Mouse (Mus musculus) 3T3-L1 (cell line): ENCODE data around the gene Snrpf.
A peak's percentile ranks its signal among the peaks of the same experiment; 100 is the strongest.
"Not testable (repeated sequence)": the region's sequence is repeated elsewhere in the genome, so short reads cannot be mapped to it uniquely, and the experiment has no call there.

Experiments
- DNase-seq: peaks from one replicate; pipeline ENCODE4 v3.0.0-alpha.2; 2015; ENCODE audit warnings: low read depth, low spot score

Snrpf gene

DNA sequence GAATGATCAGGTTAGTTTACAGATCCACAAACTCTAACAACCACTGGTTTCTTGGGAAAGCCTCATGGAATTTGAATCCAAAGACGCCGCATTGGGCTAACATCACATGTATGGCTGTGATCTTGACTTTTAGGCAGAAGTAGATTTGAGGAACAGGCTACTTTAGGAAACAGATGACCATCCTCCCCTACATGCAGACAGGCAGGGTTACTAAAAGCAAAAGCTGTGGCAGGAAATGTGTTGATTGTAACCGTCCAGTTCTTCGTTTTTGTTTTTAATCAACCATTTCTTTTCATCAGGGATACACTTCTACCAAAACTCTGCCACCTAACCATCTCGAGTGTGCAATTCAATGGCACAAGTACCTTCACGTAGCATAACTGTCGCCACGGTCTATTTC lies 13.5 kb downstream of the Snrpf start:
- DNase-seq: no peak

DNA sequence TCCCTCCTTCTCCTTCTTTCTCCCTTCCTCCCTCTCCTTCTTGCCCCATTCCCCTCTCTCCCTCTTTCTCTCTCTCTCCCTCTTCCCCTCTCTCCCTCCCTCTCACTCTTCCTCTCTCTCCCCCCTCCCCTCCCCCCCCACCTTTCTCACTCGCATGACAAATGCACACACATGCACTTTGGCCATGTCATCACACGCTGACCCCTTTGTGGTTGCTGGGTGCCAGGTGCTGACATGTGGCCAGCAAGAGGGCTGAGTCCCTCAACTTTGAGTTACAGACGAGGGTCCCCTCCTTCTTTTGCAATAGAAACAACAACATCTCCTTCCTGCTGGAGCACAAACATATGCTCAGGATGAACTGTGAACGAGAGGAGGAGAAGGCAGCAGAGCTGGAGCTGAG lies 14.5 kb downstream of the Snrpf start:
- DNase-seq: no peak

DNA sequence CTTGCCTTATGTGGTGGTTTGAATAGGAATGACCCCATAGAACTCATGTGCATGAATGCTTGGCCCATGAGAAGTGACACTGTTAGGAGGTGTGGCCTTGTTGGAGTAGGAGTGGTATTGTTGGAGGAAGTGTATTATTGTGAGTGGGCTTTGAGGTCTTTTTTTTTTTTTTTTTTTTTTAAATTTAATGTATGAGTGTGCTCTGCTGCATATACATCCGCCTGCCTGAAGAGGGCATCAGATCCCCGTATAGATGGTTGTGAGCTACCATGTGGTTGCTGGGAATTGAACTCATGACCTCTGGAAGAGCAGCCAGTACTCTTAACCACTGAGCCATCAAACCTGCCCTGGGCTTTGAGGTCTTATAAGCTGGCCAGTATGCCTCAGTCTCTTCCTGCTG lies 17.3 kb downstream of the Snrpf start:
- DNase-seq: no peak

DNA sequence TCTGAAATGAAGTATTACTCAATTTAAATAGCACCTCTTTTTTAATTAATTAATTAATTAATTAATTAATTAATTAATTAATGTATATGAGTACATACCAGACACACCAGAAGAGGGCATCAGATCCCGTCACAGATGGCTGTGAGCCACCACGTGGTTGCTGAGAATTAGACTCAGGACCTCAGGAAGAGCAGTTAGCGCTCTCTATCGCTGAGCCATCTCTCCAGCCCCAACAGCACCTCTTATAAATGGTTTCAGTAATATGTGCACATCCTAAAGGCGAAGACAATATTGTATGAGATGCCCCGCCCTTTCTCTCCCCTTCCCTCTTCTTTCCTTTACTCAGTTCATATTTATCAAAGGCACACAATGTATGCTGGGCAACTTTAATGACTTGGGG lies 20.8 kb downstream of the Snrpf start:
- no peak for DNase-seq

DNA sequence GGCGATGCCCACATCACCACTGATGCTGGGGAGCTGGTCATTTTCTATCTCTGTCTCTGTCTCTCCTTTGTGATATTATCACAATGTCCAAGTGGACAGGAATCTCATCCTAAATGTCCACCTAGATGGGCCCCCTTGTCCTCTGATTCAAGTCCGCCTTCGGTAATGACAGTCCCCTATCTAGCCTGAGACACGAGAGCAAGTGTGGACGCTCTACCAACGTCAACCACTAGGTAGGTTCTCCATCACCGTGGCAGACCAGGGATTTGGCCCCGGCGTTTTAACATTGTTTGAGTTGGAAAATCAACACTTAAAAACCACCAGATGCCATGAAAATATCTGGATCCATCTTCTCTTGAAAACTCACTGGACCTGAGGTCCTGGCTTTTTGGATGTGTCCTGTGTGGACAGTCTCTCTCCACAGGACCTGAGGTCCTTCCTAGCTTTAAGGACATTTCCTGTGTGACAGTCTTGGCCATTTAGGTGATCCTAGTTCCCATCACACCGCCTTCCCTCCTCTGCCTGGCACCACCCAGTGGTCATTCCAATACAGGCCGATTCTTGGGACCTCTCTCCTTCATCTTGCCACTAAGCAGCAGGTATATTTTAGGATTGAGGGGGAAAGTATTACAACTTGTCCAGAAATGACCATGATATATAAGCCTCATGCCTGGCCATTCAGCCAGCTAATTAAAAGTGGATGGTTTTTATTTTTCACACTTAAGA lies 21.5 kb downstream of the Snrpf start:
- no peak for DNase-seq

DNA sequence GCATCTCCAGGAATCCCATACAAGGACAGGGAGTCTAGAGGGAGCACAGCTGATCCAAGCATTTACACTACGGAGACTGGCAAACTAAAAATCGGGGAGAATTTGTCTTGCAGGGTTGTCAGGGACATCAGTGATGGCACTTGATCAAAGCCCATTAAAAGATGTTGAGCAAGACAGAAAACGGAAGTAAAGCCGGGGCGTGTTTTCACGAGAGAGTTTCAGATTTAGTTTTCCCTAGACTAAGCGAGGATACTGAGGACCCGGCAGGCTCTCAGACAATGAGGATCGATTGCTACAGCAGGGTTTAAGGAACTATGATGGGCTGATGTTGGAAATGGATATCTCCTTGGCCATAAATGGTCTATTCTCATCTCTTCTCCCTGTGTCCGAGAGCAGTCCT lies 22.4 kb downstream of the Snrpf start:
- no peak for DNase-seq

DNA sequence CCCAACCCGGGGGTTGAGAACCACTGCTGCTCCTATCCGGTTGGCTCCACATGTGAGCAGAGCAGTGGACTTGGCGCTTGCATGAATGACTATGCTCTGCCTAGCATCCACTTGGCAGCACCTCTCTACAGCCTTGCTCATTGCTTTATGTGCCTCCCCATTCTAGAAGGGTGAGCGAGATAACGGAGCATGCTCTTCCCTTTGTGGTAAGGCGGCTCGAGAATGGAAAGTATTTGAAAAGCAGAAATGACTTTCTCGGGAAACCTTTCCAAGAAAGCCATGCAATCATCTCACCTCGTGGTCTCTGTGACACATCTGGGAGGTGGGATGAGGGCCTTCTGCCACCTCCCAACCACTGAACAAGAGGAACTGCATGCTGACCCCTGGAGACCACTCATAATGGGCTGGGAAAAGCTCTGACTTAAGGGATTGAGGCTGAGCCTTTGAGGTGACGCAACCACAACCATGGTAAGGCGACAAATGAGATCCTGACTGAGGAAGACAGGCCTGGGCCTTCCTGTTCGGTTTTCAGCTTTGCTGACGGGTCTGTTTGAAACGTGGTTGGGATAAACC lies 24.9 kb downstream of the Snrpf start:
- no peak for DNase-seq

DNA sequence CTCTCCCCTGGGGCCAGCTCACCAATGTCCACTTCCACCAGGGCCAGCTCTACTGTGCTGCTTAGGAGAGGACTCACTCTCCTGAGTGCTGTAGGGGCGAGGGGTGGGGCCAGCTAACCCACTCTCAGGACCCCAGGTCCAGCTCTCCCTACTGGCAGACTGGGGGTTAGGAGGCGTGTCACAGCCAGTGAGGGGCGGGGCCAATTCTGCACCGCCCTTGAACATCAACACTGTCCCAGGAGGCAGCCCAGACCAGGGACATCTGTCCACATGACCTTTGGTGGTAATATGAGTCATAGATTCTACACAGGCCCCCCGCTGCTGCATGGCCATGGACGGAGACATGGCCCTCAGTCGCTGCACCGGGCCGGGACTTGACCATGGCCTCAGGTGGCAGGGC lies 29.7 kb downstream of the Snrpf start:
- DNase-seq: no peak

DNA sequence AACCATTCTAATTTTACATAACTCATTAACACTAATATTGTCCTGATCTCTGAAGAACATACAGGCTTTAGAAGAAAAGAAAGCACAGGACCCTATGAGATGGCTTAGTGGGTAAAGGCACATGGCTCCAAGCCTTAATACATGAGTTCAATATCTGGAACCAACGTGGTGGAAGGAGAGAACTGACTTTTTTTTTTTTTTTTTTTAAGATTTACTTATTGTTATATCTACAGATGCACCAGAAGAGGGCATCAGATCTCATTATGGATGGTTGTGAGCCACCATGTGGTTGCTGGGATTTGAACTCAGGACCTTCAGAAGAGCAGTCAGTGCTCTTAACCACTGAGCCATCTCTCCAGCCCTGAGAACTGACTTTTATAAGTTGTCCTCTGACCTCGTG lies 31.5 kb downstream of the Snrpf start:
- not testable (repeated sequence) for DNase-seq

DNA sequence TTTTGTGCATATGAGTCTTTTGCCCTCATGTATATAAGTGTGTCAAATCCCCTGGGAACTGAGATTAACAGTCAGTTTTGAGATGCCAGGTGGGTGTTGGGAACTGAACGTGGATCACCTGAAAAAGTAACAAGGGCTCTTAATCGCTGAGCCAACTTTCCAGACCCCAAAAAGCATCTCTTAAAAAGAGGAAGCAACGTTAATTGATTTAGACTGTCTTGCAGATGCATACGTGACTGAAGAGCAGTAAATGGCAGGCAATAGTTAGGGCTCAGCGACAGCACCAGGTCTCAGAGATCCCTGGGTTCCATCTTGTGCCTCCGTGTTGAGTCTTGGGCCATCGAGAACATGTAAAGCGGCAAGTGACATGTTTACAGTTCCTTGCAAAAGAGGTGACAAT lies 36.9 kb downstream of the Snrpf start:
- no peak for DNase-seq

DNA sequence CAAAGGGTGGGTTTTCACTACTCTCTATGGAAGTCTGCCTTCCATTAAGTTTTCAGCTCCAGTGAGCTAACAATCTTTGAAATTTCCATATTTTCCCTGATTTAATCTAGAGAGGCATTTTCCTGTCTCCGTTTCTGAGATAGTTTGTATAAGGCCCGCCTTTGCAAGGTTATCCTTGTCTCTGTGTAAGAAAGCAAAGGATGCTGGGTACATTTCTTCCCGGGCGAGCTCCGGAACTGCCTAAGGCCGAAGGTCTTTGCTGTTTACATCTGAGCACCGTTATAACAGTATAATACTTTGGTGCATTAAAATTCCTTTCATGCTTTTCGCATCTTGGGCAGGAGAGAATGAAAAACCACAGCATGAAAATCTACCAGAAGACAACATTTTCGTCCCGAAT lies 39.7 kb downstream of the Snrpf start:
- no peak for DNase-seq

DNA sequence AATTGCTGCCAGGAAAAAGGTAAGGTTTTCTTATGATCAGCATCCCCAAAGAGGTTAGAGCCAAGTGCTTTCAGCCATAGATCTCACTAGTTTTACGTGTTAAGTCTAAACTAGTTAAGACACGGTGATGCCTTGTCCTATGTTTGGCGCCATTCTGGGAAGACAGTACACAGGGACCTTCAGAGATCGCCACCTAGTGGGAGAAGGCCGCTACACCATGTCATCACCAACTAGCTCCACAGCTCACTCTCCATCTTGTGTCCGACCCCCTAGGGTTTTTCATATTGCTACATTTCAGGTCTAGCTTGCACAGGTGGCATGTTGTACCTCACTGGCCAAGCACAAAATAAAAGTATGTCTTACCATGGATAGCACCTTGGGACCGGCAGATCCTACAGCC lies 40.5 kb downstream of the Snrpf start:
- peak; percentile 85 for DNase-seq

DNA sequence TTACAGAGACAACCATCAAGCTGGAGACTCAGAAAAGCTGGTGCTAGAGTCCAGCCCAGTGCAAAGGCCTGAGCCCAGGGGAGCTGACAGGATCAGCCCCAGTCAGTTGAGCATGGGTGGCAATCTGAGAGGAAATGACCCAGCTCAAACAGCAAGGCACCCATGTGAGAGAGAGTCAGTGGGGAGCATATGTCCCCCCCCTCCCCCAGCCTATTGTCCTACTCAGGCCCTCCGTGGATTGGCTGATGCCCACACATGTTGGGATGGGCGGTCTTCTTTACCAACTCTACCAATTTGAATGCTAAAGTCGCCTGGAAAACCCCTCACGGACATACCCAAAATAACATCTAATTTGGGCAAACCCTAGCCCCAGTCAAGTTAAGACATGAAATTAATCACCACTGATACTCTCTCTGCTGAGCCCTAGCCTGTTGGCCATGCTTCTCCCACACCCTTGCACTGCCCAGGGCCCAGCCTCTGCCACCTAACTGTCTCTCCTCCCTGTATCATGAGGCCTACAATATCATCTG lies 41.7 kb downstream of the Snrpf start:
- no peak for DNase-seq

DNA sequence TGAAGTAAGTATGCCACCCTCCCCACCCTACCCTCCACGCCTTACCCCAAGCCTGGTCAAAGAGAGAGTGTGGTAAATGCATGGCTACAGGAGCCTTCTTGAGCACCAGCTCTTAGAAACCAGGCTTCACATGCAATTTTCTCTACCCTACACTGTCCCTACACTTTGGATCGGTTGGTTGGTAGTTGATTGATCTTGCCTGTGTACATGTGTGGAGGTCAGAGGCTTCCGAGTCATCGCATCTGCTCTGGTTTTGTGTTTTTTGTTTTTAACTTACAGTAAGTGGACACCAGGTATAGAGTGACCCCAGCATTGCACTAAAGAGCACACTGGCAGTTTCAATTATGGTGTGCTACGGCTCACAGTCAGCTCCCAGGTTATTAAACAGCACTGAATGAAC lies 45.3 kb downstream of the Snrpf start:
- DNase-seq: peak; percentile 38

DNA sequence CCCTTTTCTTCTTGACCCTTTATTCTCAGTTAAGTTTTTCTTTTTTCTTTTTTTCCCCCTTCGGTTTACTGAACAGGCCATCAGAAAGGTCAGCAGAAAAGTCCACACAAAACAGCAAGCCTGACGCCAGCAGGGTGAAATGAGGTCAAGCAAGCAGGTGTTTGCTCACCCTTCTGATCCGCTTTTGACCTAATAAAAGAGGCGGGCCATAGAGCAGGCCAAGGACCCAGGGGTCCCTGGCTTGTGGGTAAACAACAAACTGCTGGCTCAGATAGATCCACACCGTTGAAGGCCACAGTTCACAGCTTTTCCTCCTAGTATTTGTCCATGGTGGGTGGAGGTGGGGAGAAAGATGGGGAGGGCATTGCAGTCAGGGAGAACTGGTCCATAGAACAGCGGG lies 46.3 kb downstream of the Snrpf start:
- no peak for DNase-seq

DNA sequence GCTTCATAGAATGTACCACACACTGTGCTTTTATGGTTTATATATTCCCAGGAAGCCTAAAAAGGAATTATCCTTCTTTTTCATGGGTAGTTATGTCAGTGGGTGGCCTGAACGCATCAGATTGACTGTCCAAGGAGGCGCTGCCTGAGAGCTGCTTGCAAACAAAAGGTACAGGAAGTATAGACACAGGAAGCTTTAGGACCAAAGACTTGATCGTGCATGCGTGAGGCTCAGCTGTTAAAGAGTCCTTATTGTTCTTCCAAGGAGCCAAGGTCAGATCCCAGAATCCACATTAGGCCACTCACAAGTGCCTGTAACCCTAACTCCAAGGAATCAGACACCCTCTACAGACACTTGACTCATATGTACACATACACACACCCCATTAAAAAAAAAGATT lies 47.1 kb downstream of the Snrpf start:
- no peak for DNase-seq

DNA sequence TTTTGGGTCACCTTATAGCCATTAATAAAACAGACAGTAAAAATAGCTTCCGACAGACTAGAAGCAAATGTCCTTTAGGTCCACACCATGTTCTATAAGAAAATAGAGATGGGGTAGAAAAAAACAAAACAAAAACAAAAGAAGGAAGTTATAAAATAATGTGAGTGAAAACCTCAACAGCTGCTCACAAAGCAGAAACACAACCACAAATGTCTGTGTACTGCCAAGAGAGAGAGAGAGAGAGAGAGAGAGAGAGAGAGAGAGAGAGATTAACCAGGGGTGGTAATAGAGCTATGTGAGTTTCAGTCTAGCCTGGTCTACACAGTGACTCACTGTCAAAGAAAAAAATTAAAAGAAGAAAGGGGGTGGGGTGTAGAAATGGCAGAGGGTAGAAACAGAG lies 47.9 kb downstream of the Snrpf start:
- no peak for DNase-seq

DNA sequence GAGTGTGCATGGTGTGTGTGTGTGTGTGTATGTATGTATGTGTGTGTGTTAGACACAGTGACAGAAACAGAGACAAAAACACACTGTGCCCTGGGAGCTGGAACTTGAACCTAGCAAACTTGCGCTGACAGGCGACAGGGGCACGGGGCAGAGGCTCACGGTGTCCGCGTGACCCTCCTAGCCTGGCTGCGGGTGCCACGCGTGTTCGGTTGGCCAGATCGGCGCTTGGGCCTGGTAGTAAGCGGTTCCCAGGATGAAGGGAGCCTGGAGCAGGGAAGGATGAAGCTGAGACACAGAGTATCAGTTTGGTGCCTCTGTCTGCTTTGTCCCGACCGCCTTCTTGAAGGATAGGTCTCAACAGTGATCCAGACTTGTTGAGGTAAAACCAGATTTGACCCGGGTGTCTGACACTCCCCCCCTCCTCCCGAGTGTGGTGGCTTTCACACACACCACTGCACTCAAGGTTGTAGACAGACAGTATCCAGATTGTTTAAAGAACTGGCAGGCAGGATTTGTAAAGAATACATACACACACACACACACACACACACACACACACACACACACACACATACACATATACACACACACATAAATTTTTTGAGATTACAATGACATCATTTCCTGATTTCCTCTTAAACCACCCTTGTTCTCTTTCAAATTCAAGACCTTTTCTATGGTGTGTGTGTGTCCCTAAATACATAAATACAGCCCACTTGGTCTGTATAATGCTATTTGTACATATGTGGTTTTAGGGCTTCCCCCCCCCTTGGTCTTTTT lies 48.9 kb downstream of the Snrpf start, which contains the start of gene Ccdc38:
Gene Ccdc38, plus strand, starts transcription at position 202 of the 780 bp plus-strand sequence.
- DNase-seq: no peak

DNA sequence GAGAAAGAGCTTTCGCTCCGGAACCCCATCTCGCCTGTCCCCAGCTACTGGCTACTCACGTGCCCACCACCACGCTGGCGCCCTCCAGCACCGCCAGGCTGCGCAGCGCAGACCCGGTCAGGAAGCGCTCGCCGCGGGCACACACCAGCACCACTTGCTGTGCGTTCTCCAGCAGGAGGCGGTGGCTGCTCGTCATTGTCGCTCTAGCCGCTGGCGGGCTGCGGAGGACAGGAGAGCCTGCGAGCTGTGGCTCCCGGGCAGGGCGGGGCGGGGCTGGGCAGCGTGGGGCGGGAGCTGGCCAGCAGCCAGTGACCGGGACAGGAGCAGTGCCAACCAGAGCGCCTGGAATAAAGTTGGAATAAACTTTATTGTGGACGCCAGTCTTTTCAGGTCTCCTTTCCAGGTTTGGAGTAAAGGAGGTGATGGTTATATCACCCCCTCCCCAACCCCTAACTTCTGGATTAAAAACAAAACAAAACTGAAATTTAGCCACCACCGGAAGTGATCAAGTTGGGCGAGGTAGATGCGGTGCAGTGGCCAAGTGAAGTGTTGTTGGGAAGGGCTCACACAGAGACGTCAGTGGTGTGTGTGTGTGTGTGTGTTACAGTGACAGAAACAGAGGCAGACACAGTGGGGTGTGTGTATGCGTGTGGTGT lies 49.6 kb downstream of the Snrpf start, which contains the start of gene Amdhd1:
Gene Amdhd1, minus strand, starts transcription at position 259 of the 656 bp plus-strand sequence.
- DNase-seq: no peak

DNA sequence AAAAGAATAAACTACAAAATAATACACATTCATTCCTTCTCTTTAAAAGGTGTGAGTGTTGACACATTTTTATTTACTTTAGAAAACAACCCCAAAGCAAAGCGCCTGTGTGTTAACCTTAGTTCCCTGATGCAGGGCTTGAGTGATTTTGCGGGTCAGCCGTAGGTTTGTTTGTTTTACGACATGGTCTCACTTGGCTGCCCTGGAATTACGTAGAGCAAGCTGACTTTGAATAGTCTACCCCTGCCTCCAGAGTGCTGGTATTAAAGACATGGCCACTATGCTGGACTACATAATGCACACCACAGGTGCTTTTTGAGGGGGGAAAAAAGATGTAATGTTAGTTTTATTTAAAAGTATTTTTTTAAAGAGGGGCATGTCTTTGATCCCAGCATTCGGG lies 50.7 kb downstream of the Snrpf start:
- no peak for DNase-seq

DNA sequence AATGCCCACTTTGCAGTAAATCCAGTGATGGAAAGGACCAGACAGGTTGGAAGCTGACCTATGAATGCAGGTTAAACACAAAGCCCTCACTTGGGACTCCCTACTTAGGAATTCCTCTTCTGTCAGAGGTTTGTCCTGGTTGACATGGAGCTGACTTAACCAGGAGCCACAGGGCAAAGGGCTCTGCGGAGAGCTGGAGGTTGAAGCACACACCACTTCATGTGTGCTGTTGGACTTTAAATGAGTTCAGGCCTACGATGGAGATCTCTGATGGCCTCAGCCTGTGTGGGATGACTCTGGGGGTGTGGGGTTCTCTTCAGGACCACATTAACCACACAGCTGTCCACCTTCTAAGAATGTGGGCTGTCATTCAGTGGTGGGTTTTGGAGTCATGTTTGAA lies 51.2 kb downstream of the Snrpf start:
- no peak for DNase-seq
